Mouse (Mus musculus) kidney, postnatal 0 days (tissue): ENCODE results near the gene Rcc1l. TPM values are rescaled to one million over a fixed set of nuclear protein-coding genes. Genes with fewer than 3 reads are reported as not detected.

Experiments used
- ATAC-seq: fragments of 200-750 bp; cut with Nextera tagmentation; replicated peaks from 2 replicates; pipeline ENCODE4 v1.8.0; 2017; ENCODE audit warnings: low read depth, moderate number of reproducible peaks, moderate TSS enrichment, moderate library complexity; ENCODE audit not compliant: low FRiP score
- DNase-seq: peaks from one replicate; pipeline ENCODE4 v3.0.0-alpha.2; 2016; ENCODE audit warnings: low spot score
- H3K27ac ChIP-seq: fragments of 300-500 bp; sonication (generic); 2 replicates; pipeline ENCODE4 v1.5.1; 2014; ENCODE audit warnings: mild to moderate bottlenecking
- H3K27me3 ChIP-seq: fragments of 300-500 bp; sonication (generic); 2 replicates; pipeline ENCODE4 v1.6.1; 2014; ENCODE audit warnings: low read length, mixed read lengths; ENCODE audit not compliant: insufficient read depth
- H3K36me3 ChIP-seq: fragments of 300-500 bp; sonication (generic); 2 replicates; pipeline ENCODE4 v1.6.1; 2014; ENCODE audit warnings: low read length, mixed read lengths; ENCODE audit not compliant: insufficient read depth
- H3K4me1 ChIP-seq: fragments of 300-500 bp; sonication (generic); replicated peaks from 2 replicates; pipeline ENCODE4 v1.6.1; 2014; ENCODE audit warnings: antibody characterized with exemption, low read length, mixed read lengths; ENCODE audit not compliant: insufficient read depth
- H3K4me2 ChIP-seq: fragments of 300-500 bp; sonication (generic); 2 replicates; pipeline ENCODE4 v1.6.1; 2014; ENCODE audit warnings: mild to moderate bottlenecking, low read length, moderate library complexity, mixed read lengths
- H3K4me3 ChIP-seq: fragments of 300-500 bp; sonication (generic); replicated peaks from 2 replicates; pipeline ENCODE4 v1.5.1; 2014; ENCODE audit warnings: low read depth, low read length
- H3K9ac ChIP-seq: fragments of 300-500 bp; sonication (generic); 2 replicates; pipeline ENCODE4 v1.6.1; 2014; ENCODE audit warnings: low read depth, low read length
- H3K9me3 ChIP-seq: fragments of 300-500 bp; sonication (generic); replicated peaks from 2 replicates; pipeline ENCODE4 v1.6.1; 2016; ENCODE audit warnings: low read length, inconsistent platforms, mixed read lengths
- CTCF ChIP-seq: IDR thresholded peaks from 2 replicates; pipeline ENCODE4 v1.5.1; 2016; ENCODE audit warnings: antibody characterized with exemption, low read depth, mild to moderate bottlenecking, moderate library complexity
- WGBS: fragments of 180-500 bp; shearing (Covaris S2); extraction: QIAGEN DNeasy Blood & Tissue Kit; methylation state at CpG from one replicate; pipeline ENCODE4 v1.1.7; 2014; 5-methylcytosine and 5-hydroxymethylcytosine counted together
- polyA plus RNA-seq: library from polyadenylated mRNA; unstranded; fragments of >200 nt; fragmentation: Nextera tagmentation; extraction: Ambion mirVana; gene quantifications from 2 replicates; pipeline ENCODE4 v1.2.1, GENCODE M21; 2015

Gene Rcc1l
- polyA plus RNA-seq, 1 experiment from 2014 or later: 32.1 TPM

DNA sequence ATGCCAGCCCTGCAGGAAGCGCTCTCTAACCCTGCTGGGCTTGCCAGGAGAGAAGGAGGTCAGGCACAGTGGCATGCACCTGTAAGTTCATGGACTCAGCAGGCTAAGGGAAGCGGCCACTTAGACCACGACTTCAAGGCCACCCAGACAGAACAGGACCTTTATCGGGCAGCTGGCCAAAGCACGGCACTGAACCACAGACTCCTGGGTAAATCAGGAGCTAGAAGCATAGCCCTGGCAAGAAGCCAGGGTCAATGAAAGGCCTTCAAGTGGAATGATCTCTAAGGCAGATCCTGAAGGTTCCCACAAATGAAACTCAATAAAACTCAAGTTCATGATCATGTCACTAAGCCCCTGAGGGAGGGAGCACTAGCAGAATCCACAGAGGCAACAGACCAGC lies 11.9 kb downstream of the Rcc1l start:
- H3K9me3 ChIP-seq: no peaks in the 10 kb centered on the region
- TF ChIP-seq CTCF: no peak
- ATAC-seq: peak; percentile 52
- H3K9ac ChIP-seq: no peak overlapping the region
- no peaks in the 10 kb centered on the region for H3K27me3 ChIP-seq
- DNase-seq: no peak
- no peaks in the 10 kb centered on the region for H3K4me1 ChIP-seq
- 0 out of 2 replicates have a peak overlapping the region, but pooled peaks have one; percentile 1 for H3K27ac ChIP-seq
- H3K4me3 ChIP-seq: no peak overlapping the region
- H3K4me2 ChIP-seq: no peak overlapping the region
- H3K36me3 ChIP-seq: peaks cover 30% of the 10 kb centered on the region; the same call in 1 of the 2 replicates
- WGBS: 44% methylated on average over 5 of the region's 5 CpGs

DNA sequence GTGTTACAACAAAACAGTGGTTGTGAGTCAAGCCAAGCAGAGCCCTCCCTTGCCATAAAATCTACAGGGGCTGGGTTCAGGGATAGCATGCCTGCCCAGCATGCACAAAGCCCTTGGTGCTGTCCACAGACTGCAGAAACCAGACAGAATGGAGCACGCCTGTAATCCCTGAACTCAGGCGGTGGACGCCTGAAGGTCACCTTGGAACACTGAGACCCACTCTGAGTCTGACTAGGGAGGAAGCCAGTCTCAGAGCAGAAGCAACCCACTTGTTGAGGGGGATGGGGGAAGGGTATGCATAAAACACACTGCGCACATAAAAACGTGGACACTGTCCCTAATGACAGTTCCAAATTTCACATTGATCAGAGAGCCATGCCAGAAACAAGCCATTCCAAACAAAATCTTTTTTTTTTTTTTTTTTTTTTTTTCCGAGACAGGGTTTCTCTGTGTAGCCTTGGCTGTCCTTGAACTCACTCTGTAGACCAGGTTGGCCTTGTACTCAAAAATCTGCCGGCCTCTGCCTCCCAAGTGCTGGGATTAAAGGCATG lies 20.6 kb downstream of the Rcc1l start:
- ATAC-seq (no peak; the same call in 1 of the 2 replicates), DNase-seq (no peak)
- Histone ChIP-seq H3K9me3 (no peaks in the 10 kb centered on the region), H3K36me3 (peaks cover 47% of the 10 kb centered on the region), H3K27ac (no peak overlapping the region), H3K9ac (no peak overlapping the region), H3K4me2 (no peak overlapping the region), H3K4me1 (no peaks in the 10 kb centered on the region), H3K27me3 (no peaks in the 10 kb centered on the region), H3K4me3 (no peak overlapping the region)
- 88% methylated on average over 7 of the region's 7 CpGs for WGBS
- TF ChIP-seq CTCF: no peak

DNA sequence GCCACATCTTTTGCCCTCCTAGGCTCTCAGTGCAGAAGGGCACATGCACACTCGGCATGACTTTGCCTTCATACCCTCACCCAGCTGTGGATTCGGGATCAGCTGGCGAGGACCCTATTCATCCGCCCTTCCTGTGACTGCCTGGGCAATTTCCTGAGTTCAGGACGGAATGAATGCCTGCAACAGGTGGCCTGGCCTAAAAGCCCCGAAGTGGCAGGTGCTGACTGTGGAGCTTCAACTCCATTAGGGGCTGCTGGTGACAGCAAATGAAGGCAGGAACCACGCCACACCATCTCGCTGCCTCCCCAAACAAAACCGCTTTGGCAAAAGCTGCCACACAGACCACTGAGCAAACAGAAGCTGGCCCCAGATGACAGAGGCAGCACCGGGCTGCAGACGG lies 24.7 kb downstream of the Rcc1l start:
- H3K9me3 ChIP-seq: no peaks in the 10 kb centered on the region
- H3K4me1 ChIP-seq: 0 out of 2 replicates have a peak, but pooled peaks cover 3% of the 10 kb centered on the region
- H3K4me3 ChIP-seq: no peak overlapping the region
- no peak overlapping the region for H3K27ac ChIP-seq
- 84% methylated on average over 11 of the region's 11 CpGs for WGBS
- H3K27me3 ChIP-seq: no peaks in the 10 kb centered on the region
- H3K9ac ChIP-seq: no peak overlapping the region
- ATAC-seq (no peak), DNase-seq (no peak)
- no peak for TF ChIP-seq CTCF
- H3K36me3 ChIP-seq: peaks cover 46% of the 10 kb centered on the region
- H3K4me2 ChIP-seq: no peak overlapping the region

DNA sequence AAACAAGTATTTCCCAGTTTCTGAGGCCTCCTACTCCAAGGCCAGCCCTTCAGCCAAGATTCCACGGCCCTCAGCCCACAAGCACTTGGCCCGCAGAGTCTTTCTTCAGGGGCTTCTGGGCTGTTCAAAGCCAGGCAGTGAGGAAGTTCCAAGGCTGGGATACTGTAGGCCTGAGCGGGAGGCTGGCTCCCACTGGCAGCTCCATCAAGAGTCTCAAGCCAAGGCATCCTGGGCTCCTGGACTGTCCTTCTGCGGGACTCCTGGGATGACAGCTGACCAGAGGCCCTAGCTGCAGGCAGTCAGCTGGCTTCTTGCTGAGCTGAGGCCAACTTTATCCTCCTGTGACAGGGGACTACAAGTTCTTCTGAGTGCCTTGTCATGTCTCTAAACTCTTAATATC lies 28.4 kb downstream of the Rcc1l start:
- no peak overlapping the region for H3K4me2 ChIP-seq
- no peak overlapping the region for H3K9ac ChIP-seq
- no peaks in the 10 kb centered on the region for H3K9me3 ChIP-seq
- TF ChIP-seq CTCF: no peak
- DNase-seq (no peak), ATAC-seq (no peak)
- no peaks in the 10 kb centered on the region for H3K27me3 ChIP-seq
- 78% methylated on average over 4 of the region's 4 CpGs for WGBS
- peaks cover 25% of the 10 kb centered on the region for H3K36me3 ChIP-seq
- H3K4me3 ChIP-seq: no peak overlapping the region
- H3K27ac ChIP-seq: 0 out of 2 replicates have a peak overlapping the region, but pooled peaks have one; percentile 31
- 0 out of 2 replicates have a peak, but pooled peaks cover 3% of the 10 kb centered on the region for H3K4me1 ChIP-seq

DNA sequence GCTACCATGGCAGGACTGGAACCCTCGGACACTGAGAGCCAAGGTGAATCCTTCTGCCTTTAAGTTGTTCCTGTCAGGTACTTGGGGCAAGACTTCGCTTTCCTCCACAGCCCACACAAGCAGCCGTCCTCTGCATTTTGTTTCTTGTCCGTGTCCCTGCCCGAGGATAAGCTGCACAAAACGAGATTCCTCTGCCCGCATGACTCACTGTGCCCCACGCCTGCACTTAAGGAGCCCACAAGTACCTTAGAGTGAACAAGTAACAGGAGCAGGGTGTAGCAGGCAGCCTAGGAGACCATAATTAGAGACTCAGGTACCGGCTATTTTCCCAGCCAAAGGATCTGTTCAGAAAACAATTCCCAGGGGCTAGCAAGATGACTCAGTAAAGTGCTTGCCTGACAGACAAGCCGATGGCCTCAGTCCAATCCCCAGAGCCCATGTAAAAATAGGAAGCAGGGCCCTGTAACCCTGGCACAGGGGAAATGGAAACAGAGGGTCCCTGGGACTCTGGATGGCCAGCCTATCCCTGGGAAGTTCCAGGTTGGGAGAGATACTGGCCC lies 29.3 kb downstream of the Rcc1l start:
- no peak overlapping the region for H3K4me3 ChIP-seq
- H3K27ac ChIP-seq: no peak overlapping the region
- no peak for ATAC-seq
- H3K36me3 ChIP-seq: peaks cover 25% of the 10 kb centered on the region
- no peak overlapping the region for H3K4me2 ChIP-seq
- 84% methylated on average over 10 of the region's 10 CpGs for WGBS
- no peak overlapping the region for H3K9ac ChIP-seq
- H3K4me1 ChIP-seq: 0 out of 2 replicates have a peak, but pooled peaks cover 3% of the 10 kb centered on the region
- no peak for TF ChIP-seq CTCF
- H3K9me3 ChIP-seq: no peaks in the 10 kb centered on the region
- DNase-seq: no peak
- no peaks in the 10 kb centered on the region for H3K27me3 ChIP-seq

DNA sequence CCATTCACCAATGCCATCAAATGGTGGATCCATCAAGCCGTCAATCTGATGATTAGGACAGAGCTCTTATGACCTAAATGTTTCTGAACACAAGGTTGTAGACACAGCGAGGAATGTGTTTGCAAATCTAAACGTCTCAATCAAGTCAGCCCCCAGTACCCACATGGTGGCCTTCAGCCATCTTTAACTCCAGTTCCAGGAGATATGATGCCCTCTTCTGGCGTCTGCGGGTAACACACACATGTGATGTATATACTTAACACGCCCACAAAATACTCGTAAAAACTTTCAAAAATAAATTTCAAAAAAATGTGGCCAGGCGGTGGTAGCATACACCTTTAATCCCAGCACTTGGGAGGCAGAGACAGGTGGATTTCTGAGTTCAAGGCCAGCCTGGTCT lies 31.6 kb downstream of the Rcc1l start:
- DNase-seq (no peak), ATAC-seq (no peak)
- H3K9me3 ChIP-seq: no peaks in the 10 kb centered on the region
- no peak overlapping the region for H3K9ac ChIP-seq
- H3K27me3 ChIP-seq: no peaks in the 10 kb centered on the region
- no peak overlapping the region for H3K4me2 ChIP-seq
- 96% methylated on average over 8 of the region's 8 CpGs for WGBS
- H3K36me3 ChIP-seq: peaks cover 19% of the 10 kb centered on the region; the same call in 1 of the 2 replicates
- H3K4me1 ChIP-seq: 0 out of 2 replicates have a peak, but pooled peaks cover 3% of the 10 kb centered on the region
- H3K4me3 ChIP-seq: no peak overlapping the region
- TF ChIP-seq CTCF: peak; percentile 3; the same call in 1 of the 2 replicates
- no peak overlapping the region for H3K27ac ChIP-seq
